Mouse (Mus musculus) E14TG2a.4 (cell line): Measurements from ENCODE around the gene Opalin.

Experiments used
- CTCF ChIP-seq: conservative IDR thresholded peaks from 2 replicates; pipeline ENCODE4 v1.5.1; 2014; ENCODE audit warnings: low read length
- NANOG ChIP-seq: IDR thresholded peaks from 2 replicates; pipeline ENCODE4 v1.6.1; 2014; ENCODE audit warnings: borderline replicate concordance, low read length, mixed read lengths
- POU5F1 ChIP-seq: IDR thresholded peaks from 2 replicates; pipeline ENCODE4 v1.6.1; 2014; ENCODE audit warnings: low read length, borderline replicate concordance

DNA sequence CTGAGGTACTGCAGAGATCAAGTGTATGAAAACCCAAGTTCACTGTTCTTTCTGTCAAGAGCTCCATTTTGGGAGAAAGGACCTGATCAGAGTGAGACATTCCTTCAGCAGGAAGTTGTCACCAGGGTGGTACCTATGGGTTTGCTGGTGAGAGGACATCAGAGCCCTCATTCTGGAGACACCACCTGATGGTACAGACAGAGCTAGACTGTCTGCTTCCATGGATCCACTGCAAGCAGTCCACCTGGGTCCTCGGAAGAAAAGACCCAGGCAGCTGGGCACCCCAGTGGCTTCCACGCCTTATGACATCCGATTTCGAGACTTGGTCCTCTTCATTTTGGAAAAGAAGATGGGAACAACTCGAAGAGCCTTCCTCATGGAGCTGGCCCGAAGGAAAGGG lies 47.7 kb downstream of the Opalin start, which contains the start of gene Dntt:
- no peak for TF ChIP-seq CTCF
- no peak for TF ChIP-seq NANOG
- TF ChIP-seq POU5F1: no peak
